ENCODE assay signal across 19 mouse cellular contexts in genomic region chr1:130770487-130770886, GRCm38 (mm10). TPM values are rescaled to one million over a fixed set of nuclear protein-coding genes. Genes with fewer than 3 reads are reported as not detected.
A peak's percentile ranks its signal among the peaks of the same experiment; 100 is the strongest.
DNase-seq lines count a peak whose midpoint lies in the region; ATAC-seq lines count a peak whose summit lies in the region.
"Had no signal": no experiment of that assay in that cellular context is flagged by ENCODE, and none has a peak within 500 bp of the region (broad histone marks: within the 10 kb centered on the region; RNA-seq: fewer than 3 reads in every experiment).

No protein-coding gene starts in this region.

- H3K27ac ChIP-seq in limb, embryonic 15.5 days: peak overlapping the region; percentile 22; the same call in 1 of the 2 replicates
- no peak overlapping the region for H3K27ac ChIP-seq in limb, embryonic 10.5 days
- H3K27ac ChIP-seq in kidney, embryonic 15.5 days: peak overlapping the region; percentile 3; the same call in 1 of the 2 replicates
- H3K27ac ChIP-seq: forebrain, embryonic 13.5 days; limb, embryonic 12.5 days; macrophage had no signal

- H3K4me1 ChIP-seq in limb, embryonic 15.5 days: no peaks in the 10 kb centered on the region
- H3K4me1 ChIP-seq in limb, embryonic 10.5 days: no peaks in the 10 kb centered on the region
- no peaks in the 10 kb centered on the region for H3K4me1 ChIP-seq in kidney, embryonic 15.5 days
- H3K4me1 ChIP-seq: forebrain, embryonic 13.5 days; limb, embryonic 12.5 days had no signal

- DNase-seq in limb, embryonic 10.5 days (ENCODE audit: low spot score): no peak
- peak; percentile 70 for DNase-seq in lung, postnatal 10 days
- no peak for DNase-seq in liver
- DNase-seq in layer of hippocampus, adult 18-20 months (ENCODE audit: low spot score in 2 of 2): no peak
- DNase-seq in right cerebral cortex, adult 18-20 months: no peak
- DNase-seq: cerebellum, adult 2 months; gastrocnemius, postnatal 36 days; heart, postnatal 14 days; midbrain, embryonic 14.5 days; spleen, adult 18-20 months; thymus, adult 2 months had no signal

- H3K27me3 ChIP-seq in limb, embryonic 15.5 days: no peaks in the 10 kb centered on the region
- no peaks in the 10 kb centered on the region for H3K27me3 ChIP-seq in limb, embryonic 10.5 days (ENCODE audit: low read depth, poor library complexity, severe bottlenecking)
- no peaks in the 10 kb centered on the region for H3K27me3 ChIP-seq in kidney, embryonic 15.5 days
- H3K27me3 ChIP-seq: forebrain, embryonic 13.5 days; limb, embryonic 12.5 days had no signal

- no peaks in the 10 kb centered on the region for H3K9me3 ChIP-seq in limb, embryonic 15.5 days
- no peaks in the 10 kb centered on the region for H3K9me3 ChIP-seq in limb, embryonic 10.5 days (replicated peaks)
- H3K9me3 ChIP-seq in kidney, embryonic 15.5 days (replicated peaks): no peaks in the 10 kb centered on the region
- H3K9me3 ChIP-seq: forebrain, embryonic 13.5 days; limb, embryonic 12.5 days had no signal

- no peaks in the 10 kb centered on the region for H3K36me3 ChIP-seq in limb, embryonic 15.5 days
- no peaks in the 10 kb centered on the region for H3K36me3 ChIP-seq in limb, embryonic 10.5 days
- no peaks in the 10 kb centered on the region for H3K36me3 ChIP-seq in kidney, embryonic 15.5 days
- H3K36me3 ChIP-seq: limb, embryonic 12.5 days had no signal

- H3K4me3 ChIP-seq in limb, embryonic 15.5 days: no peak overlapping the region
- H3K4me3 ChIP-seq in limb, embryonic 10.5 days: no peak overlapping the region
- H3K4me3 ChIP-seq in kidney, embryonic 15.5 days (replicated peaks): no peak overlapping the region
- H3K4me3 ChIP-seq: forebrain, embryonic 13.5 days; limb, embryonic 12.5 days had no signal

- H3K4me2 ChIP-seq in limb, embryonic 15.5 days: no peak overlapping the region
- no peak overlapping the region for H3K4me2 ChIP-seq in kidney, embryonic 15.5 days
- H3K4me2 ChIP-seq: forebrain, embryonic 13.5 days; limb, embryonic 12.5 days had no signal

- ATAC-seq in limb, embryonic 15.5 days (ENCODE audit: insufficient number of reproducible peaks, low FRiP score, low TSS enrichment, low read depth): peak; percentile 35; the same call in 1 of the 2 replicates
- peak; percentile 56; the same call in 1 of the 2 replicates for ATAC-seq in kidney, embryonic 15.5 days (replicated peaks; ENCODE audit: low FRiP score)
- ATAC-seq: CD4-positive, CD25-positive, alpha-beta regulatory T cell, adult 4 months; forebrain, embryonic 13.5 days had no signal

- 65% methylated on average over 4 of the region's 4 CpGs for WGBS in limb, embryonic 15.5 days
- WGBS in limb, embryonic 10.5 days: 84% methylated on average over 4 of the region's 4 CpGs
- WGBS in kidney, embryonic 15.5 days: 78% methylated on average over 4 of the region's 4 CpGs

- no peak overlapping the region for H3K9ac ChIP-seq in limb, embryonic 15.5 days
- H3K9ac ChIP-seq in kidney, embryonic 15.5 days: no peak overlapping the region
- H3K9ac ChIP-seq: forebrain, embryonic 13.5 days; limb, embryonic 12.5 days had no signal

RNA-seq across cellular contexts. Expression of gene Fcamr, which starts 30.2 kb away (rescaled TPM):
- 0.29 and 0.70 TPM in 2 replicates for polyA plus RNA-seq in limb, embryonic 15.5 days (2015; fragmentation: Nextera tagmentation; extraction: Ambion mirVana)
- polyA plus RNA-seq in limb, embryonic 10.5 days (2016; fragmentation: Nextera tagmentation; extraction: Ambion mirVana): not detected in 2 replicates
- polyA plus RNA-seq in kidney, embryonic 15.5 days (2015; fragmentation: Nextera tagmentation; extraction: Ambion mirVana): not detected in 2 replicates
- total RNA-seq in layer of hippocampus, adult 18-20 months (2021): not detected
- total RNA-seq: layer of hippocampus, postnatal 14 days had no signal
- polyA plus RNA-seq: forebrain, embryonic 13.5 days; limb, embryonic 12.5 days; macrophage; midbrain, embryonic 14.5 days had no signal

RNA-seq across cellular contexts. Expression of gene AA986860, which starts 38.7 kb away (rescaled TPM):
- polyA plus RNA-seq in limb, embryonic 15.5 days (2015; fragmentation: Nextera tagmentation; extraction: Ambion mirVana): 23.4 and 26.9 TPM in 2 replicates
- 0.23 and 0.38 TPM in 2 replicates for polyA plus RNA-seq in limb, embryonic 10.5 days (2016; fragmentation: Nextera tagmentation; extraction: Ambion mirVana)
- 10.7 and 11.6 TPM in 2 replicates for polyA plus RNA-seq in kidney, embryonic 15.5 days (2015; fragmentation: Nextera tagmentation; extraction: Ambion mirVana)
- 1 to 10 TPM; 1.3 to 1.6 TPM for total RNA-seq in layer of hippocampus, adult 18-20 months (2021)

RNA-seq across cellular contexts. Expression of gene Pfkfb2, which starts 41.4 kb away (rescaled TPM):
- 7.3 and 8.9 TPM in 2 replicates for polyA plus RNA-seq in limb, embryonic 15.5 days (2015; fragmentation: Nextera tagmentation; extraction: Ambion mirVana)
- polyA plus RNA-seq in limb, embryonic 10.5 days (2016; fragmentation: Nextera tagmentation; extraction: Ambion mirVana): 3.4 and 5.1 TPM in 2 replicates
- 8.0 and 8.2 TPM in 2 replicates for polyA plus RNA-seq in kidney, embryonic 15.5 days (2015; fragmentation: Nextera tagmentation; extraction: Ambion mirVana)
- 10 to 100 TPM; 39.2 to 41.2 TPM for total RNA-seq in layer of hippocampus, adult 18-20 months (2021)

RNA-seq across cellular contexts. Expression of gene Yod1, which starts 53.4 kb away (rescaled TPM):
- polyA plus RNA-seq in limb, embryonic 15.5 days (2015; fragmentation: Nextera tagmentation; extraction: Ambion mirVana): 11.5 and 12.3 TPM in 2 replicates
- polyA plus RNA-seq in limb, embryonic 10.5 days (2016; fragmentation: Nextera tagmentation; extraction: Ambion mirVana): 6.0 and 8.2 TPM in 2 replicates
- polyA plus RNA-seq in kidney, embryonic 15.5 days (2015; fragmentation: Nextera tagmentation; extraction: Ambion mirVana): 11.5 TPM in 2 replicates
- total RNA-seq in layer of hippocampus, adult 18-20 months (2021): 10 to 100 TPM; 16.2 to 18.1 TPM

RNA-seq across cellular contexts. Expression of gene Gm29427, which starts 54.9 kb away (rescaled TPM):
- polyA plus RNA-seq in limb, embryonic 15.5 days (2015; fragmentation: Nextera tagmentation; extraction: Ambion mirVana): not detected in 2 replicates
- polyA plus RNA-seq in limb, embryonic 10.5 days (2016; fragmentation: Nextera tagmentation; extraction: Ambion mirVana): not detected in 2 replicates
- polyA plus RNA-seq in kidney, embryonic 15.5 days (2015; fragmentation: Nextera tagmentation; extraction: Ambion mirVana): not detected in 2 replicates
- not detected for total RNA-seq in layer of hippocampus, adult 18-20 months (2021)
- total RNA-seq: gastrocnemius, postnatal 36 days; heart, postnatal 14 days had no signal
- polyA plus RNA-seq: brain, embryonic 14.5 days; CD4-positive, CD25-positive, alpha-beta regulatory T cell, adult 4 months; cerebellum, adult 2 months; forebrain, embryonic 13.5 days; limb, embryonic 12.5 days; macrophage; midbrain, embryonic 14.5 days had no signal
